Mouse (Mus musculus) intestine, embryonic 14.5 days (tissue): ENCODE measurements around the gene Prr22. TPM values are rescaled to one million over a fixed set of nuclear protein-coding genes. Genes with fewer than 3 reads are reported as not detected.

Experiments used
- ATAC-seq: fragments of 200-750 bp; cut with Nextera tagmentation; replicated peaks from 2 replicates; pipeline ENCODE4 v1.8.0; 2017; ENCODE audit warnings: low read depth, moderate number of reproducible peaks, moderate TSS enrichment, moderate library complexity; ENCODE audit not compliant: low FRiP score, low TSS enrichment
- DNase-seq: peaks from one replicate; pipeline ENCODE4 v3.0.0-alpha.2; 2018; ENCODE audit warnings: low spot score
- H3K27ac ChIP-seq: fragments of 300-500 bp; sonication (generic); 2 replicates; pipeline ENCODE4 v1.5.1; 2014; ENCODE audit warnings: low read depth, mild to moderate bottlenecking, control low read depth
- H3K27me3 ChIP-seq: fragments of 300-500 bp; sonication (generic); replicated peaks from 2 replicates; pipeline ENCODE4 v1.6.1; 2014; ENCODE audit warnings: low read length, control low read depth; ENCODE audit not compliant: control insufficient read depth, insufficient read depth
- H3K36me3 ChIP-seq: fragments of 300-500 bp; sonication (generic); 2 replicates; pipeline ENCODE4 v1.6.1; 2014; ENCODE audit warnings: low read length, control low read depth; ENCODE audit not compliant: control insufficient read depth, insufficient read depth
- H3K4me1 ChIP-seq: fragments of 300-500 bp; sonication (generic); replicated peaks from 2 replicates; pipeline ENCODE4 v1.6.1; 2014; ENCODE audit warnings: low read length, control low read depth, mixed read lengths; ENCODE audit not compliant: control insufficient read depth, insufficient read depth
- H3K4me2 ChIP-seq: fragments of 300-500 bp; sonication (generic); 2 replicates; pipeline ENCODE4 v1.6.1; 2014; ENCODE audit warnings: low read length
- H3K4me3 ChIP-seq: fragments of 300-500 bp; sonication (generic); 2 replicates; pipeline ENCODE4 v1.5.1; 2014; ENCODE audit warnings: low read depth, low read length, control low read depth, mixed read lengths
- H3K9ac ChIP-seq: fragments of 300-500 bp; sonication (generic); 2 replicates; pipeline ENCODE4 v1.6.1; 2014; ENCODE audit warnings: mild to moderate bottlenecking, low read length
- H3K9me3 ChIP-seq: fragments of 300-500 bp; sonication (generic); 2 replicates; pipeline ENCODE4 v1.6.1; 2016; ENCODE audit warnings: low read length, control low read depth; ENCODE audit not compliant: control insufficient read depth
- WGBS: fragments of 180-500 bp; shearing (Covaris S2); extraction: QIAGEN DNeasy Blood & Tissue Kit; methylation state at CpG from one replicate; pipeline ENCODE4 v1.1.7; 2014; 5-methylcytosine and 5-hydroxymethylcytosine counted together
- polyA plus RNA-seq: library from polyadenylated mRNA; unstranded; fragments of >200 nt; fragmentation: Nextera tagmentation; extraction: Ambion mirVana; gene quantifications from 2 replicates; pipeline ENCODE4 v1.2.1, GENCODE M21; 2014

Gene Prr22
- polyA plus RNA-seq, 1 experiment from 2014 or later: 1.7 TPM

GRCm38 (mm10) chr17:56780291-56780978 is 10.4 kb downstream of the Prr22 start:
- H3K27me3 ChIP-seq: no peaks in the 10 kb centered on the region
- ATAC-seq (no peak), DNase-seq (no peak)
- 0 out of 2 replicates have a peak, but pooled peaks cover 5% of the 10 kb centered on the region for H3K4me1 ChIP-seq
- no peak overlapping the region for H3K27ac ChIP-seq
- H3K4me2 ChIP-seq: no peak overlapping the region
- H3K36me3 ChIP-seq: peaks cover 4% of the 10 kb centered on the region; the same call in 1 of the 2 replicates
- WGBS: 60% methylated on average over 13 of the region's 13 CpGs
- no peak overlapping the region for H3K9ac ChIP-seq
- no peak overlapping the region for H3K4me3 ChIP-seq
- H3K9me3 ChIP-seq: 0 out of 2 replicates have a peak, but pooled peaks cover 3% of the 10 kb centered on the region

DNA sequence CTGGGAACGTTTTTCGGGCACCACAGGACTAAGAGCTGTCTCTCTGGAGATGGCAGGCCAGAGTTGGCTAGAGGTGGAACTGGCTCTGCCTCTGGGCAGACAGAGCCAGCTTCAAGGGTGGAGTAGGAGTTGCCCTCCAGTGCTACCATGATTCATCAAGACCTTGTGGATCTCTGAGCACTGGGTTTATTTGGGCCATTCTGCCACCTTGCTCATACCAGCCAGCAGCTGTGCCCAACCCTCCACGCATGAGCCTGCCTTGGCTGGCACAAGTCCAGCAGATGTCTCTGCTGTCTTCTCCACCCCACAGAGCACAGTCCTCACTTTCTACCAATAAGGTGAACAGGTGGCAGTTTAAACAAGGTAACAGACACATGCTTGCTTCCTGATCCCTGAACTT is 18.8 kb downstream of the Prr22 start:
- no peak overlapping the region for H3K27ac ChIP-seq
- WGBS: 57% methylated on average over 3 of the region's 3 CpGs
- H3K36me3 ChIP-seq: no peaks in the 10 kb centered on the region
- no peak overlapping the region for H3K9ac ChIP-seq
- no peak for DNase-seq
- no peaks in the 10 kb centered on the region for H3K4me1 ChIP-seq
- no peak overlapping the region for H3K4me3 ChIP-seq
- no peaks in the 10 kb centered on the region for H3K9me3 ChIP-seq
- no peaks in the 10 kb centered on the region for H3K27me3 ChIP-seq
- no peak for ATAC-seq
- H3K4me2 ChIP-seq: no peak overlapping the region

DNA sequence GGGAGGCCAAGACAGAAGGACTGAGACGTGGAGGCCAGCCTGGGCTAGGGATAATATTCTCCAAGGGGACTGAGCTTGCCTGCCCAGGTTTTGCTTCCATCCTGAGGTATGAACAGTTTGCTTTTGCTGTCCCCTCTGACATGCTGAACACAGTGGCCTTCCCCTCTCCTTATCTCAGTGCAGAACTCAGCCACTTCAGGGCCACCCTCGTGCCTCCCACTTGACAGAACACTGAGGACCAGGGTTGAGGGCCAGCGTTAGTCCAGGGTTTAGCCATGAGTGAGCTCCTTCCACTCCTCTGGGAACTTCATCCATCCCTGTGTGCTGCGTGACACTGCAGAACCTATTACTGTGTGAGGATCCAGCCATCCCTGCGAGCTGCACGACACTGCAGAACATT is 19.2 kb downstream of the Prr22 start:
- DNase-seq: no peak

GRCm38 (mm10) chr17:56792588-56792987 is 22.5 kb downstream of the Prr22 start:
- no peaks in the 10 kb centered on the region for H3K36me3 ChIP-seq
- H3K9ac ChIP-seq: no peak overlapping the region
- no peak overlapping the region for H3K27ac ChIP-seq
- no peaks in the 10 kb centered on the region for H3K4me1 ChIP-seq
- ATAC-seq (no peak), DNase-seq (no peak)
- WGBS: 85% methylated on average over 3 of the region's 3 CpGs
- H3K4me3 ChIP-seq: no peak overlapping the region
- no peaks in the 10 kb centered on the region for H3K27me3 ChIP-seq
- H3K4me2 ChIP-seq: no peak overlapping the region
- no peaks in the 10 kb centered on the region for H3K9me3 ChIP-seq

More for the DNA sequence above, 19.2 kb downstream of the Prr22 start:
- Histone ChIP-seq H3K4me3 (no peak overlapping the region), H3K4me1 (no peaks in the 10 kb centered on the region), H3K9me3 (no peaks in the 10 kb centered on the region), H3K27me3 (no peaks in the 10 kb centered on the region), H3K27ac (no peak overlapping the region), H3K9ac (no peak overlapping the region), H3K36me3 (no peaks in the 10 kb centered on the region), H3K4me2 (no peak overlapping the region)
- WGBS: 89% methylated on average over 6 of the region's 6 CpGs
- no peak for ATAC-seq

DNA sequence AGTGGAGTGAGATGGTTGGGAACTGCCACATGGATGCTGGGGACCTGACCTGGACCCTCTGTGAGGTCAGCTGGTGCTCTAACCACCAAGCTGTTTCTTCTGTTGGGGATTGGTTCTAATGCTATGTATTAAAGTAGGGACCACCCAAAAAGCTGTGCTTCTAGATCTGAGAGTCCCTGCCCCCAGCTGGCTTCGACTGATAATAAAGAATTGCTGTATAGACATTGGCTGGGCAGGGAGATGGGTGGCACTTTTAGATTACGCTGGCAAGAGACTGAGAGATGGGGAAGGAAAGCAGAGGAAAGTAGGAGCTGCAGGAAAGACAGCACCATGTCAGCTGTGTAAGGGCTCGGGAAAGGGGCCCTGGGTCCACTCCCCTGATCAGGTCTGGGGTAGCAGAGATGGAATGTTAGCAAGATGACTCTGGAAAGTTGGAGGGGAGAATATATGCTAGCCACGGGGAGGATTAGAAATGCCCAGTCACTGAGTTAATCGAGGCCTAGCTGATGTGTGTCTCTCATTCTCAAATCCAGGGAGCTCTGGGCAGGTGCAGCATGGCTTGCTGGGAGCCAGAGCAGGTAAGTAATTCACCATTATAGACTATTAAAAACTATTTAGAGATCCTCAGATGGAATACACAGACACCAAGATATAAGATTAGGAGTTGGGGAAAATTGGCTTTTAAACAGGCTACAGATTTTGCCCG is 23.7 kb downstream of the Prr22 start:
- no peak overlapping the region for H3K27ac ChIP-seq
- no peak overlapping the region for H3K4me2 ChIP-seq
- H3K4me1 ChIP-seq: no peaks in the 10 kb centered on the region
- ATAC-seq (no peak), DNase-seq (no peak)
- no peaks in the 10 kb centered on the region for H3K27me3 ChIP-seq
- H3K36me3 ChIP-seq: no peaks in the 10 kb centered on the region
- no peak overlapping the region for H3K9ac ChIP-seq
- H3K4me3 ChIP-seq: no peak overlapping the region
- H3K9me3 ChIP-seq: no peaks in the 10 kb centered on the region
- WGBS: 71% methylated on average over 6 of the region's 6 CpGs

DNA sequence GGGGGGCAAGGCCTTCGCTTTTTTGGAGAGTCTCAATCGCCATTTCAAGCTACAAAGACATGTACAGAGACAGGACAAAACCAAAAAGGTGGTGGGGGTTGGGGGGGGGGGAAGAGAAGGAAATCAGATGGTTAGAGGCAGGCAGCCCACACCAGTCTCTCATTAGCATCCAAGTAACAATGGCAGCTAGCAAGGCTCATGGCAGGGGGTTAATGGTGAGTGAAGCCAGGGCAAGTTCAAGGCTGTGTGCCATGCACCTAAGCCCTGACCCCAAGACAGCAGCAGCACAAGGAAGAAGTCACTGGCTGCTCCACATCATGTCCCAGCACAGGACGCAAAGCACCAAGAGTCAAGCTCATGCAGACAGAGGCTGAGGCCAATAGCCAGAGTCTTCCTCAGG is 29.2 kb downstream of the Prr22 start:
- DNase-seq (no peak), ATAC-seq (no peak)
- H3K4me3 ChIP-seq: no peak overlapping the region
- no peaks in the 10 kb centered on the region for H3K27me3 ChIP-seq
- no peak overlapping the region for H3K4me2 ChIP-seq
- 89% methylated on average over 3 of the region's 3 CpGs for WGBS
- peaks cover 5% of the 10 kb centered on the region; the same call in 1 of the 2 replicates for H3K36me3 ChIP-seq
- no peaks in the 10 kb centered on the region for H3K4me1 ChIP-seq
- no peak overlapping the region for H3K27ac ChIP-seq
- no peak overlapping the region for H3K9ac ChIP-seq
- H3K9me3 ChIP-seq: no peaks in the 10 kb centered on the region

DNA sequence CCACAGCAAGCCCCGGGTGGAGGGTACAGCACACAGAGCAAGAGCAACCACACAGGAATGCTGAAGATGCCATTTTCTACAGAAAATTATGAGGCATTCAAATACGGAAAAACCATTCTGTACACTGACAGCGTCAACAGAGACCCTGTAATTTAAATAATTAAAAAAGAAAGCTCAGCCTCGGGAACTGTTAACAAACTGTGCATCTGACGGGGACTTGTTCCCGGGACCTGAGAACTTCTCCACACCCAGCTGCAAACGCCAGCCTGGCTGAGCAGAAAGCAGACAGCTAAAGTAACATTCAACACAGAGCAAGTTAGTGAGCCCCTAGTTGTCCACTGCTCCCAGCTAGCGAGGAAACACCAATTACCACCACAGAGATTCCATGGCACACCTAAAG is 32.0 kb downstream of the Prr22 start:
- WGBS: 79% methylated on average over 8 of the region's 8 CpGs
- H3K27me3 ChIP-seq: no peaks in the 10 kb centered on the region
- no peak for ATAC-seq

GRCm38 (mm10) chr17:56804952-56805351 is 34.9 kb downstream of the Prr22 start:
- Histone ChIP-seq H3K27me3 (no peaks in the 10 kb centered on the region), H3K4me1 (peaks cover 3% of the 10 kb centered on the region), H3K36me3 (peaks cover 5% of the 10 kb centered on the region; the same call in 1 of the 2 replicates), H3K4me3 (no peak overlapping the region), H3K27ac (no peak overlapping the region), H3K4me2 (no peak overlapping the region), H3K9me3 (no peaks in the 10 kb centered on the region), H3K9ac (no peak overlapping the region)
- WGBS: 74% methylated on average over 5 of the region's 5 CpGs
- DNase-seq: no peak
- no peak for ATAC-seq

More for the DNA sequence above, 32.0 kb downstream of the Prr22 start:
- DNase-seq: no peak
- no peaks in the 10 kb centered on the region for H3K4me1 ChIP-seq
- H3K27ac ChIP-seq: no peak overlapping the region
- no peak overlapping the region for H3K4me2 ChIP-seq
- H3K36me3 ChIP-seq: peaks cover 5% of the 10 kb centered on the region; the same call in 1 of the 2 replicates
- H3K9ac ChIP-seq: no peak overlapping the region
- H3K9me3 ChIP-seq: no peaks in the 10 kb centered on the region
- no peak overlapping the region for H3K4me3 ChIP-seq
